Mouse (Mus musculus) hindbrain, embryonic 15.5 days (tissue): ENCODE data around the gene Zfyve27. TPM values are rescaled to one million over a fixed set of nuclear protein-coding genes. Genes with fewer than 3 reads are reported as not detected.
A peak's percentile ranks its signal among the peaks of the same experiment; 100 is the strongest.

Experiments used
- ATAC-seq: fragments of 200-750 bp; cut with Nextera tagmentation; 2 replicates; pipeline ENCODE4 v1.8.0; 2017; ENCODE audit warnings: low read depth, moderate number of reproducible peaks, moderate TSS enrichment; ENCODE audit not compliant: low FRiP score
- H3K27ac ChIP-seq: fragments of 300-500 bp; sonication (generic); replicated peaks from 2 replicates; pipeline ENCODE4 v1.5.1; 2015; ENCODE audit warnings: mild to moderate bottlenecking, inconsistent platforms
- H3K27me3 ChIP-seq: fragments of 300-500 bp; sonication (generic); 2 replicates; pipeline ENCODE4 v1.6.1; 2015; ENCODE audit warnings: control low read depth, inconsistent platforms
- H3K36me3 ChIP-seq: fragments of 300-500 bp; sonication (generic); 2 replicates; pipeline ENCODE4 v1.6.1; 2015; ENCODE audit warnings: control low read depth, inconsistent platforms
- H3K4me1 ChIP-seq: fragments of 300-500 bp; sonication (generic); replicated peaks from 2 replicates; pipeline ENCODE4 v1.6.1; 2015; ENCODE audit warnings: control low read depth, inconsistent platforms
- H3K4me2 ChIP-seq: fragments of 300-500 bp; sonication (generic); 2 replicates; pipeline ENCODE4 v1.6.1; 2015; ENCODE audit warnings: moderate library complexity, mild to moderate bottlenecking, inconsistent platforms
- H3K4me3 ChIP-seq: fragments of 300-500 bp; sonication (generic); 2 replicates; pipeline ENCODE4 v1.5.1; 2015; ENCODE audit warnings: mild to moderate bottlenecking, inconsistent platforms
- H3K9ac ChIP-seq: fragments of 300-500 bp; sonication (generic); 2 replicates; pipeline ENCODE4 v1.6.1; 2015; ENCODE audit warnings: inconsistent platforms
- H3K9me3 ChIP-seq: fragments of 300-500 bp; sonication (generic); 2 replicates; pipeline ENCODE4 v1.6.1; 2016; ENCODE audit warnings: control low read depth, inconsistent platforms
- WGBS: fragments of 180-500 bp; shearing (Covaris S2); methylation state at CpG from one replicate; pipeline ENCODE4 v1.1.7; 2015; 5-methylcytosine and 5-hydroxymethylcytosine counted together
- polyA plus RNA-seq: library from polyadenylated mRNA; unstranded; fragments of >200 nt; fragmentation: Nextera tagmentation; extraction: Ambion mirVana; gene quantifications from 2 replicates; pipeline ENCODE4 v1.2.1, GENCODE M21; 2015

Zfyve27 gene
- polyA plus RNA-seq, 1 experiment from 2014 or later: 65.0 TPM

GRCm38 (mm10) chr19:42217374-42217763, 53.6 kb downstream of the Zfyve27 start:
- no peak overlapping the region for H3K27ac ChIP-seq
- H3K9me3 ChIP-seq: no peaks in the 10 kb centered on the region
- H3K27me3 ChIP-seq: no peaks in the 10 kb centered on the region
- no peak overlapping the region for H3K4me3 ChIP-seq
- WGBS: 5% methylated on average over 2 of the region's 2 CpGs
- no peak overlapping the region for H3K9ac ChIP-seq
- ATAC-seq: peak; percentile 63; the same call in 1 of the 2 replicates
- no peak overlapping the region for H3K4me2 ChIP-seq
- H3K4me1 ChIP-seq: no peaks in the 10 kb centered on the region
- H3K36me3 ChIP-seq: no peaks in the 10 kb centered on the region

- Histone ChIP-seq H3K9me3 (no peaks in the 10 kb centered on the region), H3K4me3 (no peak overlapping the region), H3K4me2 (no peak overlapping the region), H3K27ac (no peak overlapping the region), H3K27me3 (no peaks in the 10 kb centered on the region), H3K9ac (no peak overlapping the region), H3K36me3 (no peaks in the 10 kb centered on the region), H3K4me1 (peaks cover 9% of the 10 kb centered on the region)
- WGBS: 88% methylated on average over 10 of the region's 10 CpGs
- ATAC-seq: no peak
Observed at GRCm38 (mm10) chr19:42226451-42226850, 62.7 kb downstream of the Zfyve27 start.

- Histone ChIP-seq H3K4me1 (peaks cover 9% of the 10 kb centered on the region), H3K9ac (no peak overlapping the region), H3K36me3 (no peaks in the 10 kb centered on the region), H3K4me2 (no peak overlapping the region), H3K27ac (no peak overlapping the region), H3K9me3 (no peaks in the 10 kb centered on the region), H3K27me3 (no peaks in the 10 kb centered on the region), H3K4me3 (no peak overlapping the region)
- ATAC-seq: 0 out of 2 replicates have a peak, but pooled peaks have one; percentile 30
- 63% methylated on average over 17 of the region's 17 CpGs for WGBS
Observed at GRCm38 (mm10) chr19:42229499-42230287, 65.9 kb downstream of the Zfyve27 start.

- no peak overlapping the region for H3K4me2 ChIP-seq
- no peaks in the 10 kb centered on the region for H3K36me3 ChIP-seq
- H3K27me3 ChIP-seq: no peaks in the 10 kb centered on the region
- 82% methylated on average over 5 of the region's 5 CpGs for WGBS
- H3K9ac ChIP-seq: no peak overlapping the region
- H3K9me3 ChIP-seq: no peaks in the 10 kb centered on the region
- no peak overlapping the region for H3K4me3 ChIP-seq
- ATAC-seq: no peak
- peaks cover 9% of the 10 kb centered on the region for H3K4me1 ChIP-seq
- no peak overlapping the region for H3K27ac ChIP-seq
Observed at GRCm38 (mm10) chr19:42230288-42230568, 66.5 kb downstream of the Zfyve27 start.

- no peak for ATAC-seq
- WGBS: 84% methylated on average over 13 of the region's 13 CpGs
- Histone ChIP-seq H3K36me3 (no peaks in the 10 kb centered on the region), H3K4me3 (no peak overlapping the region), H3K4me2 (no peak overlapping the region), H3K9me3 (no peaks in the 10 kb centered on the region), H3K4me1 (peaks cover 9% of the 10 kb centered on the region), H3K27me3 (no peaks in the 10 kb centered on the region), H3K9ac (no peak overlapping the region), H3K27ac (no peak overlapping the region)
Observed at GRCm38 (mm10) chr19:42230986-42231385, 67.2 kb downstream of the Zfyve27 start.

- no peak overlapping the region for H3K4me3 ChIP-seq
- peak; percentile 54; the same call in 1 of the 2 replicates for ATAC-seq
- no peak overlapping the region for H3K9ac ChIP-seq
- H3K27ac ChIP-seq: no peak overlapping the region
- WGBS: 25% methylated on average over 4 of the region's 4 CpGs
- no peaks in the 10 kb centered on the region for H3K9me3 ChIP-seq
- H3K4me2 ChIP-seq: no peak overlapping the region
- H3K36me3 ChIP-seq: no peaks in the 10 kb centered on the region
- H3K4me1 ChIP-seq: peaks cover 8% of the 10 kb centered on the region
- no peaks in the 10 kb centered on the region for H3K27me3 ChIP-seq
Observed at GRCm38 (mm10) chr19:42237602-42238340, 74.0 kb downstream of the Zfyve27 start.

- 70% methylated on average over 7 of the region's 7 CpGs for WGBS
Observed at GRCm38 (mm10) chr19:42238341-42238715, 74.6 kb downstream of the Zfyve27 start.

GRCm38 (mm10) chr19:42240881-42241280, 77.1 kb downstream of the Zfyve27 start:
- Histone ChIP-seq H3K9ac (no peak overlapping the region), H3K27ac (no peak overlapping the region), H3K9me3 (no peaks in the 10 kb centered on the region), H3K36me3 (no peaks in the 10 kb centered on the region), H3K4me1 (peaks cover 8% of the 10 kb centered on the region), H3K4me3 (no peak overlapping the region), H3K4me2 (no peak overlapping the region), H3K27me3 (no peaks in the 10 kb centered on the region)
- ATAC-seq: no peak
- WGBS: 51% methylated on average over 8 of the region's 8 CpGs

More at GRCm38 (mm10) chr19:42238341-42238715, 74.6 kb downstream of the Zfyve27 start:
- no peak overlapping the region for H3K9ac ChIP-seq
- no peaks in the 10 kb centered on the region for H3K27me3 ChIP-seq
- H3K4me3 ChIP-seq: no peak overlapping the region
- no peaks in the 10 kb centered on the region for H3K9me3 ChIP-seq
- ATAC-seq: no peak
- H3K4me2 ChIP-seq: no peak overlapping the region
- H3K36me3 ChIP-seq: no peaks in the 10 kb centered on the region
- no peak overlapping the region for H3K27ac ChIP-seq
- H3K4me1 ChIP-seq: peaks cover 8% of the 10 kb centered on the region

GRCm38 (mm10) chr19:42243401-42243800, 79.7 kb downstream of the Zfyve27 start:
- ATAC-seq: no peak
- Histone ChIP-seq H3K4me3 (no peak overlapping the region), H3K9me3 (no peaks in the 10 kb centered on the region), H3K27ac (no peak overlapping the region), H3K27me3 (no peaks in the 10 kb centered on the region), H3K4me1 (no peaks in the 10 kb centered on the region), H3K9ac (no peak overlapping the region), H3K4me2 (no peak overlapping the region), H3K36me3 (no peaks in the 10 kb centered on the region)
- WGBS: 65% methylated on average over 3 of the region's 3 CpGs

Other genes with a start within 250 kb of the Zfyve27 start
- 52.3 and 59.8 TPM in 2 replicates for gene Exosc1, start 230.5 kb upstream of the Zfyve27 start, polyA plus RNA-seq
- 85.9 and 86.6 TPM in 2 replicates for gene Zdhhc16, start 230.5 kb upstream of the Zfyve27 start, polyA plus RNA-seq
- 31.3 and 33.4 TPM in 2 replicates for gene Mms19, start 182.8 kb upstream of the Zfyve27 start, polyA plus RNA-seq
- gene Ubtd1, start 182.2 kb upstream of the Zfyve27 start, polyA plus RNA-seq: 13.0 and 15.0 TPM in 2 replicates
- 1.0 and 1.3 TPM in 2 replicates for gene Ankrd2, start 128.0 kb upstream of the Zfyve27 start, polyA plus RNA-seq
- 1.6 and 1.8 TPM in 2 replicates for gene Hoga1, start 118.3 kb upstream of the Zfyve27 start, polyA plus RNA-seq
- gene 4933411K16Rik, start 111.7 kb upstream of the Zfyve27 start, polyA plus RNA-seq: 0.12 and 0.14 TPM in 2 replicates
- 130 and 140 TPM in 2 replicates for gene Morn4, start 77.6 kb upstream of the Zfyve27 start, polyA plus RNA-seq
- gene Pi4k2a, start 73.5 kb upstream of the Zfyve27 start, polyA plus RNA-seq: 29.5 and 33.5 TPM in 2 replicates
- gene Avpi1, start 34.9 kb upstream of the Zfyve27 start, polyA plus RNA-seq: 7.8 and 9.6 TPM in 2 replicates
- 4.3 and 4.6 TPM in 2 replicates for gene Marveld1, start 16.6 kb upstream of the Zfyve27 start, polyA plus RNA-seq
- gene Sfrp5, start 38.3 kb downstream of the Zfyve27 start, polyA plus RNA-seq: 3.2 and 4.0 TPM in 2 replicates
- 61.7 and 68.4 TPM in 2 replicates for gene Golga7b, start 83.6 kb downstream of the Zfyve27 start, polyA plus RNA-seq